Mouse (Mus musculus) CH12.LX (cell line): ENCODE data around the gene Gm29554. TPM values are rescaled to one million over a fixed set of nuclear protein-coding genes. Genes with fewer than 3 reads are reported as not detected.
"Not testable (repeated sequence)": the region's sequence is repeated elsewhere in the genome, so short reads cannot be mapped to it uniquely, and the experiment has no call there.

Experiments
- DNase-seq: peaks from one replicate; pipeline ENCODE4 v3.0.0-alpha.2; 2013; ENCODE audit errors: extremely low read depth
- H3K27ac ChIP-seq: 2 replicates; pipeline ENCODE4 v1.5.1; 2012; ENCODE audit warnings: low read depth, mild to moderate bottlenecking, control low read depth, moderate library complexity; ENCODE audit not compliant: insufficient read depth
- H3K27me3 ChIP-seq: replicated peaks from 2 replicates; pipeline ENCODE3; 2012; ENCODE audit warnings: inconsistent platforms
- H3K36me3 ChIP-seq, 2 experiments: replicated peaks in 1 of 2; 2 replicates each; pipeline versions ENCODE3 to v1.6.1; 2012; ENCODE audit warnings: inconsistent platforms in 1 of 2, low read length in 1 of 2, mild to moderate bottlenecking in 1 of 2, mixed read lengths in 1 of 2, moderate library complexity in 1 of 2; ENCODE audit not compliant: control insufficient read depth in 1 of 2, insufficient read depth in 1 of 2
- H3K4me1 ChIP-seq, 2 experiments: 2 replicates each; pipeline ENCODE4 v1.6.1; 2012; ENCODE audit warnings: inconsistent platforms in 1 of 2, moderate library complexity in 1 of 2; ENCODE audit not compliant: insufficient read depth in 2 of 2, control insufficient read depth in 1 of 2
- H3K4me2 ChIP-seq: 2 replicates; pipeline ENCODE4 v1.6.1; 2012; ENCODE audit warnings: low read depth, mild to moderate bottlenecking, control low read depth; ENCODE audit not compliant: poor library complexity, insufficient read depth, severe bottlenecking
- H3K4me3 ChIP-seq, 3 experiments: fragments of 150-350 bp in 1 of 3; sonication (generic) in 1 of 3; replicated peaks in 1 of 3; 2 replicates each; pipeline versions ENCODE3 to v1.5.1; 2011 to 2012; ENCODE audit warnings: low read depth in 2 of 3, low read length in 2 of 3, mild to moderate bottlenecking in 2 of 3, moderate library complexity in 2 of 3, control low read depth in 1 of 3, improper control_type of control experiment in 1 of 3, inconsistent platforms in 1 of 3, mixed read lengths in 1 of 3; ENCODE audit not compliant: poor library complexity in 1 of 3
- H3K79me2 ChIP-seq: replicated peaks from 2 replicates; pipeline ENCODE4 v1.6.1; 2012; ENCODE audit warnings: mild to moderate bottlenecking, moderate library complexity; ENCODE audit not compliant: control insufficient read depth, poor library complexity, insufficient read depth, severe bottlenecking; ENCODE audit errors: extremely low read depth
- H3K9ac ChIP-seq: 2 replicates; pipeline ENCODE4 v1.6.1; 2012; ENCODE audit warnings: low read depth, mild to moderate bottlenecking, control low read depth, moderate library complexity; ENCODE audit not compliant: insufficient read depth
- H3K9me3 ChIP-seq: replicated peaks from 2 replicates; pipeline ENCODE3; 2012; ENCODE audit warnings: low read length, inconsistent platforms, mixed read lengths
- dilution Hi-C: fragments of 300-500 bp; cut with MboI; formaldehyde crosslinking; loops from 2 replicates; pipeline ENCODE4 v1.14.3; 2020; ENCODE audit warnings: low sequenced_read_pairs; ENCODE audit not compliant: extremely low pct_unique_long_range_greater_than_20kb, extremely low pct_ligation_motif_present
- in situ Hi-C: fragments of 300-500 bp; cut with MboI; formaldehyde crosslinking; loops from 3 replicates; pipeline ENCODE4 v1.14.3; 2019; ENCODE audit warnings: low sequenced_read_pairs, low pct_ligation_motif_present, low pct_unique_long_range_greater_than_20kb, mixed read lengths
- polyA plus RNA-seq: library from polyadenylated mRNA; unstranded; fragments of >175 nt; gene quantifications from 2 replicates; pipeline ENCODE4 v1.2.1, GENCODE M21; 2012; ENCODE audit warnings: low read depth; ENCODE audit not compliant: insufficient read length
- total RNA-seq, 2 experiments: library from RNA; depleted of rRNA; stranded (reverse); fragments of 300-350 nt in 1 of 2; fragments of >200 nt in 1 of 2; gene quantifications; 2 replicates each; pipeline ENCODE4 v1.2.3; 2012 to 2014

The Gm29554 gene
- not detected in 2 replicates for total RNA-seq (2012; rRNA removed)
- total RNA-seq (2014; rRNA removed) = not detected in 2 replicates
- polyA plus RNA-seq = not detected in 2 replicates

DNA sequence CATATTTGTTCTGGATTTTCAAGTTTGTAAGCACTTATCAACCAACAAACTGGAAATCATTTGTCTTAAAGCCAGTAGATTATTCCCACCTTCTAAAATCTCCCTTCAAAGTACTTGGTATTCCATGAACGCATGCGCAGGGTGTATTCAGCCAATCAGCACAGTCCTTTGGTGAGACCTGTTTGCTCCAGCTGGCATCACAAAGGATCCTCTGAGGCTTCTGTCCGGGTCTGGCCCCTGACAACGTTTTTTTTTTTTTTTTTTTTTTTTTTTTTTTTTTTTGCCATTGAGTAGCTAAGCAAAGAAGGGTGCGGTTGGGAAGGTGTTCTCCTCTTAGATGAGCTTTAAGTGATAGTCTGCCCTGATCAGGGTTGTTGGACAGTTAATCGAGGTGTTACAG lies at the start of gene Gm29554:
Gene Gm29554 (plus strand): TSS at position 301 of the 400 bp plus-strand sequence.
- H3K4me1 ChIP-seq, H3K4me3 ChIP-seq, in situ Hi-C loops, H3K9me3 ChIP-seq, H3K4me2 ChIP-seq, dilution Hi-C loops, DNase-seq, H3K27me3 ChIP-seq, H3K27ac ChIP-seq, H3K9ac ChIP-seq, H3K79me2 ChIP-seq, H3K36me3 ChIP-seq: not testable (repeated sequence)

Other genes starting within 250 kb of the Gm29554 start
- gene Gm20812, start 108.0 kb downstream of the Gm29554 start, total RNA-seq (2012; rRNA removed) = not detected in 2 replicates
- gene Gm20812, start 108.0 kb downstream of the Gm29554 start, total RNA-seq (2014; rRNA removed) = not detected in 2 replicates
- not detected in 2 replicates for gene Gm20812, start 108.0 kb downstream of the Gm29554 start, polyA plus RNA-seq